Mouse (Mus musculus) heart, embryonic 14.5 days (tissue): ENCODE results near the gene Adrb1. TPM values are rescaled to one million over a fixed set of nuclear protein-coding genes. Genes with fewer than 3 reads are reported as not detected.
"Not testable (repeated sequence)": the region's sequence is repeated elsewhere in the genome, so short reads cannot be mapped to it uniquely, and the experiment has no call there.

Experiments used
- ATAC-seq: fragments of 200-750 bp; cut with Nextera tagmentation; 2 replicates; pipeline ENCODE4 v1.8.0; 2017; ENCODE audit warnings: low read depth, moderate TSS enrichment; ENCODE audit not compliant: insufficient number of reproducible peaks, insufficient read depth, low FRiP score
- H3K27ac ChIP-seq, 2 experiments: fragments of 200-500 bp in 1 of 2; fragments of 300-500 bp in 1 of 2; sonication (generic) in 1 of 2; replicated peaks in 1 of 2; 2 replicates each; pipeline ENCODE4 v1.5.1; 2012 to 2014; ENCODE audit warnings: low read depth in 2 of 2, low read length in 2 of 2, control low read depth in 1 of 2, mild to moderate bottlenecking in 1 of 2, mixed read lengths in 1 of 2; ENCODE audit not compliant: control insufficient read depth in 1 of 2, insufficient read depth in 1 of 2
- H3K27me3 ChIP-seq: fragments of 300-500 bp; sonication (generic); 2 replicates; pipeline ENCODE4 v1.6.1; 2014; ENCODE audit warnings: mild to moderate bottlenecking, low read length, control low read depth; ENCODE audit not compliant: control insufficient read depth, insufficient read depth
- H3K36me3 ChIP-seq: fragments of 300-500 bp; sonication (generic); 2 replicates; pipeline ENCODE4 v1.6.1; 2014; ENCODE audit warnings: mild to moderate bottlenecking, control low read depth, low read length, mixed read lengths; ENCODE audit not compliant: control insufficient read depth, insufficient read depth
- H3K4me1 ChIP-seq, 2 experiments: fragments of 200-500 bp in 1 of 2; fragments of 300-500 bp in 1 of 2; sonication (generic) in 1 of 2; 2 replicates each; pipeline ENCODE4 v1.6.1; 2012 to 2014; ENCODE audit warnings: low read length in 2 of 2, control low read depth in 1 of 2, mixed read lengths in 1 of 2; ENCODE audit not compliant: control insufficient read depth in 2 of 2, insufficient read depth in 2 of 2
- H3K4me2 ChIP-seq: fragments of 300-500 bp; sonication (generic); 2 replicates; pipeline ENCODE4 v1.6.1; 2014; ENCODE audit warnings: mild to moderate bottlenecking, low read length
- H3K4me3 ChIP-seq, 2 experiments: fragments of 200-500 bp in 1 of 2; fragments of 300-500 bp in 1 of 2; sonication (generic) in 1 of 2; 2 replicates each; pipeline ENCODE4 v1.5.1; 2012 to 2014; ENCODE audit warnings: low read length in 2 of 2, mild to moderate bottlenecking in 2 of 2, control low read depth in 1 of 2, low read depth in 1 of 2, moderate library complexity in 1 of 2; ENCODE audit not compliant: control insufficient read depth in 1 of 2, insufficient read depth in 1 of 2
- H3K9ac ChIP-seq: fragments of 300-500 bp; sonication (generic); 2 replicates; pipeline ENCODE4 v1.6.1; 2014; ENCODE audit warnings: mild to moderate bottlenecking, low read length
- H3K9me3 ChIP-seq: fragments of 300-500 bp; sonication (generic); 2 replicates; pipeline ENCODE4 v1.6.1; 2016; ENCODE audit warnings: low read length, control low read depth; ENCODE audit not compliant: control insufficient read depth
- WGBS: fragments of 180-500 bp; shearing (Covaris S2); extraction: QIAGEN DNeasy Blood & Tissue Kit; methylation state at CpG from one replicate; pipeline ENCODE4 v1.1.7; 2014; 5-methylcytosine and 5-hydroxymethylcytosine counted together
- polyA plus RNA-seq: library from polyadenylated mRNA; unstranded; fragments of >200 nt; fragmentation: Nextera tagmentation; extraction: Ambion mirVana; gene quantifications from 2 replicates; pipeline ENCODE4 v1.2.1, GENCODE M21; 2014

Gene Adrb1
- polyA plus RNA-seq, 1 experiment from 2014 or later = 8.2 TPM

- H3K9me3 ChIP-seq = no peaks in the 10 kb centered on the region
- no peak overlapping the region for H3K27ac ChIP-seq
- H3K4me3 ChIP-seq = 0 out of 4 replicates have a peak overlapping the region, but pooled peaks of 1 of the 2 experiments have one; percentile 6
- H3K4me1 ChIP-seq = peaks cover 38 to 39% of the 10 kb centered on the region in 2 experiments
- peak overlapping the region; percentile 49; the same call in 1 of the 2 replicates for H3K9ac ChIP-seq
- peak overlapping the region; percentile 74 for H3K4me2 ChIP-seq
- ATAC-seq = no peak
- 23% methylated on average over 16 of the region's 16 CpGs for WGBS
- peaks cover 4% of the 10 kb centered on the region; the same call in 1 of the 2 replicates for H3K27me3 ChIP-seq
- H3K36me3 ChIP-seq = no peaks in the 10 kb centered on the region
These were observed 54.9 kb downstream of the Adrb1 start for GRCm38 (mm10) chr19:56776719-56777382.

- H3K4me3 ChIP-seq, ATAC-seq, H3K27me3 ChIP-seq, H3K9me3 ChIP-seq, H3K36me3 ChIP-seq, H3K4me2 ChIP-seq, H3K9ac ChIP-seq, H3K27ac ChIP-seq: not testable (repeated sequence)
- 96% methylated on average over 7 of the region's 7 CpGs for WGBS
- peaks cover 31 to 34% of the 10 kb centered on the region in 2 experiments for H3K4me1 ChIP-seq
These were observed 56.5 kb downstream of the Adrb1 start for GRCm38 (mm10) chr19:56778532-56778931.

Other genes with a start within 250 kb of the Adrb1 start
- gene Dclre1a, start 174.0 kb upstream of the Adrb1 start, polyA plus RNA-seq = 12.4 and 15.8 TPM in 2 replicates
- 17.8 and 18.6 TPM in 2 replicates for gene Nhlrc2, start 173.9 kb upstream of the Adrb1 start, polyA plus RNA-seq
- 19.2 and 20.4 TPM in 2 replicates for gene Ccdc186, start 100.0 kb downstream of the Adrb1 start, polyA plus RNA-seq
- 0.47 and 0.93 TPM in 2 replicates for gene Tdrd1, start 104.0 kb downstream of the Adrb1 start, polyA plus RNA-seq
- 0.11 TPM in 1 of 2 replicates, not detected in the other for gene Vwa2, start 152.1 kb downstream of the Adrb1 start, polyA plus RNA-seq